Mouse (Mus musculus) liver, adult 2 months (tissue): ENCODE measurements around the gene Kif1b. TPM values are rescaled to one million over a fixed set of nuclear protein-coding genes. Genes with fewer than 3 reads are reported as not detected.

ENCODE experiments used
- DNase-seq: peaks from one replicate; pipeline ENCODE4 v3.0.0-alpha.2; 2011; ENCODE audit warnings: low read depth, low spot score; ENCODE audit errors: extremely low read depth
- H3K27ac ChIP-seq: fragments of 200-500 bp; replicated peaks from 2 replicates; pipeline ENCODE4 v1.5.1; 2012; ENCODE audit warnings: low read depth, mild to moderate bottlenecking, control low read depth, inconsistent platforms, low read length; ENCODE audit not compliant: insufficient read depth
- H3K27me3 ChIP-seq: fragments of 200-500 bp; 2 replicates; pipeline ENCODE4 v1.6.1; 2012; ENCODE audit warnings: mild to moderate bottlenecking, moderate library complexity, low read length, inconsistent platforms; ENCODE audit not compliant: control insufficient read depth, insufficient read depth
- H3K36me3 ChIP-seq: fragments of 200-500 bp; 2 replicates; pipeline ENCODE4 v1.6.1; 2012; ENCODE audit warnings: low read length, inconsistent platforms; ENCODE audit not compliant: control insufficient read depth, insufficient read depth
- H3K4me1 ChIP-seq: fragments of 200-500 bp; 2 replicates; pipeline ENCODE4 v1.6.1; 2011; ENCODE audit warnings: low read length; ENCODE audit not compliant: control insufficient read depth, insufficient read depth
- H3K4me3 ChIP-seq: fragments of 200-500 bp; 2 replicates; pipeline ENCODE4 v1.5.1; 2011; ENCODE audit warnings: low read depth, mild to moderate bottlenecking, control low read depth, low read length, moderate library complexity; ENCODE audit not compliant: insufficient read depth
- H3K79me2 ChIP-seq: fragments of 200-500 bp; 2 replicates; pipeline ENCODE4 v1.6.1; 2012; ENCODE audit warnings: inconsistent platforms, mild to moderate bottlenecking, low read length, moderate library complexity; ENCODE audit not compliant: control insufficient read depth, insufficient read depth
- H3K9ac ChIP-seq: fragments of 200-500 bp; 2 replicates; pipeline ENCODE4 v1.6.1; 2012; ENCODE audit warnings: low read depth, mild to moderate bottlenecking, control low read depth, inconsistent platforms, low read length
- CTCF ChIP-seq: fragments of 200-500 bp; IDR thresholded peaks from 2 replicates; pipeline ENCODE4 v1.5.1; 2011; ENCODE audit warnings: low read depth, low read length, control low read depth
- POLR2A ChIP-seq: fragments of 200-500 bp; IDR thresholded peaks from 2 replicates; pipeline ENCODE4 v1.6.1; 2011; ENCODE audit warnings: low read length, control low read depth; ENCODE audit not compliant: insufficient read depth; ENCODE audit errors: extremely low read depth
- WGBS: fragments of 180-500 bp; shearing (Covaris S2); methylation state at CpG from one replicate; pipeline ENCODE4 v1.1.7; 2018; 5-methylcytosine and 5-hydroxymethylcytosine counted together
- polyA plus RNA-seq: library from polyadenylated mRNA; depleted of rRNA; stranded (reverse); fragments of >200 nt; gene quantifications from 2 replicates; pipeline ENCODE4 v1.2.3, GENCODE M21; 2012
- total RNA-seq: library from RNA; depleted of rRNA; stranded (reverse); fragments of >200 nt; gene quantifications from 2 replicates; pipeline ENCODE4 v1.2.3, GENCODE M21; 2014

Kif1b gene
- total and polyA plus RNA-seq, 2 experiments: 41.2 to 74.4 TPM

- H3K4me1 ChIP-seq: peaks cover 18% of the 10 kb centered on the region
- peak; percentile 52 for DNase-seq
- H3K27me3 ChIP-seq: no peaks in the 10 kb centered on the region
- peak overlapping the region; percentile 80 for H3K27ac ChIP-seq
- no peaks in the 10 kb centered on the region; the same call in 1 of the 2 replicates for H3K79me2 ChIP-seq
- H3K36me3 ChIP-seq: no peaks in the 10 kb centered on the region; the same call in 1 of the 2 replicates
- peak overlapping the region; percentile 80 for H3K4me3 ChIP-seq
- under 1% methylated on average over 27 of the region's 27 CpGs for WGBS
- no peak for TF ChIP-seq CTCF
- TF ChIP-seq POLR2A: no peak
- H3K9ac ChIP-seq: peak overlapping the region; percentile 71
Observed at GRCm38 (mm10) chr4:149166957-149167611, 140.4 kb downstream of the Kif1b start.

GRCm38 (mm10) chr4:149166215-149166946, 141.1 kb downstream of the Kif1b start, which contains the start of gene Pgd:
Pgd (minus strand) TSS chr4:149166771.
- Histone ChIP-seq H3K36me3 (peaks cover 2% of the 10 kb centered on the region; the same call in 1 of the 2 replicates), H3K27ac (peak within 1 kb of the TSS; percentile 80), H3K4me3 (peak within 1 kb of the TSS; percentile 87), H3K79me2 (no peaks in the 10 kb centered on the region; the same call in 1 of the 2 replicates), H3K4me1 (peaks cover 15% of the 10 kb centered on the region), H3K27me3 (no peaks in the 10 kb centered on the region), H3K9ac (peak within 1 kb of the TSS; percentile 89)
- TF ChIP-seq CTCF: no peak
- peak; percentile 91 for TF ChIP-seq POLR2A
- WGBS: under 1% methylated on average over 59 of the region's 59 CpGs
- peak; percentile 87 for DNase-seq

GRCm38 (mm10) chr4:149164150-149164549, 143.3 kb downstream of the Kif1b start:
- TF ChIP-seq CTCF (no peak), POLR2A (no peak)
- Histone ChIP-seq H3K9ac (no peak overlapping the region), H3K4me1 (peaks cover 5% of the 10 kb centered on the region), H3K36me3 (peaks cover 11% of the 10 kb centered on the region), H3K4me3 (no peak overlapping the region), H3K79me2 (no peaks in the 10 kb centered on the region; the same call in 1 of the 2 replicates), H3K27me3 (no peaks in the 10 kb centered on the region), H3K27ac (no peak overlapping the region)
- 60% methylated on average over 5 of the region's 5 CpGs for WGBS
- DNase-seq: no peak

- no peak overlapping the region for H3K4me3 ChIP-seq
- no peak overlapping the region for H3K9ac ChIP-seq
- no peaks in the 10 kb centered on the region for H3K27me3 ChIP-seq
- 66% methylated on average over 1 of the region's 1 CpGs for WGBS
- peak; percentile 35 for DNase-seq
- peaks cover 5% of the 10 kb centered on the region for H3K4me1 ChIP-seq
- no peak overlapping the region for H3K27ac ChIP-seq
- TF ChIP-seq POLR2A: no peak
- TF ChIP-seq CTCF: no peak
- H3K36me3 ChIP-seq: peaks cover 16% of the 10 kb centered on the region
- no peaks in the 10 kb centered on the region; the same call in 1 of the 2 replicates for H3K79me2 ChIP-seq
Observed at GRCm38 (mm10) chr4:149163196-149163595, 144.3 kb downstream of the Kif1b start.

GRCm38 (mm10) chr4:149161166-149161565, 146.3 kb downstream of the Kif1b start:
- Histone ChIP-seq H3K27ac (no peak overlapping the region), H3K4me1 (peaks cover 5% of the 10 kb centered on the region), H3K4me3 (no peak overlapping the region), H3K36me3 (peaks cover 34% of the 10 kb centered on the region), H3K9ac (no peak overlapping the region), H3K79me2 (no peaks in the 10 kb centered on the region; the same call in 1 of the 2 replicates), H3K27me3 (no peaks in the 10 kb centered on the region)
- TF ChIP-seq POLR2A (no peak), CTCF (no peak)
- WGBS: 45% methylated on average over 6 of the region's 6 CpGs
- peak; percentile 73 for DNase-seq
